Mouse (Mus musculus): ENCODE measurements around the gene 4921539E11Rik. TPM values are rescaled to one million over a fixed set of nuclear protein-coding genes. Genes with fewer than 3 reads are reported as not detected.

4921539E11Rik gene
- polyA plus RNA-seq, 1 experiment from 2014 or later, result not detected

GRCm38 (mm10) chr4:103249436-103250085, 41.1 kb downstream of the 4921539E11Rik start:
- 71% methylated on average over 6 of the region's 6 CpGs for WGBS
- DNase-seq (ENCODE audit: low spot score) (no peak), ATAC-seq (ENCODE audit: low FRiP score) (no peak)
- Histone ChIP-seq H3K4me2 (replicated peaks) (no peak overlapping the region), H3K9me3 (ENCODE audit: control insufficient read depth, low read length) (no peaks in the 10 kb centered on the region), H3K4me1 (replicated peaks; ENCODE audit: control insufficient read depth, insufficient read depth, low read length) (no peaks in the 10 kb centered on the region), H3K4me3 (replicated peaks; ENCODE audit: low read length) (no peak overlapping the region), H3K27ac (no peak overlapping the region), H3K36me3 (replicated peaks; ENCODE audit: control insufficient read depth, insufficient read depth) (no peaks in the 10 kb centered on the region), H3K27me3 (ENCODE audit: control insufficient read depth, insufficient read depth, low read length) (no peaks in the 10 kb centered on the region), H3K9ac (no peak overlapping the region)

GRCm38 (mm10) chr4:103247813-103248212, 42.9 kb downstream of the 4921539E11Rik start:
- ATAC-seq (ENCODE audit: low FRiP score), result no peak
- Histone ChIP-seq H3K36me3 (replicated peaks; ENCODE audit: control insufficient read depth, insufficient read depth) (no peaks in the 10 kb centered on the region), H3K4me1 (replicated peaks; ENCODE audit: control insufficient read depth, insufficient read depth, low read length) (no peaks in the 10 kb centered on the region), H3K27me3 (ENCODE audit: control insufficient read depth, insufficient read depth, low read length) (no peaks in the 10 kb centered on the region), H3K9ac (no peak overlapping the region), H3K9me3 (ENCODE audit: control insufficient read depth, low read length) (no peaks in the 10 kb centered on the region), H3K4me2 (replicated peaks) (no peak overlapping the region), H3K27ac (no peak overlapping the region), H3K4me3 (replicated peaks; ENCODE audit: low read length) (no peak overlapping the region)
- DNase-seq (ENCODE audit: low spot score), result no peak
- 95% methylated on average over 2 of the region's 2 CpGs for WGBS

GRCm38 (mm10) chr4:103247249-103247648, 43.4 kb downstream of the 4921539E11Rik start:
- Histone ChIP-seq H3K4me2 (replicated peaks) (no peak overlapping the region), H3K9me3 (ENCODE audit: control insufficient read depth, low read length) (no peaks in the 10 kb centered on the region), H3K9ac (no peak overlapping the region), H3K27me3 (ENCODE audit: control insufficient read depth, insufficient read depth, low read length) (no peaks in the 10 kb centered on the region), H3K27ac (no peak overlapping the region), H3K36me3 (replicated peaks; ENCODE audit: control insufficient read depth, insufficient read depth) (no peaks in the 10 kb centered on the region), H3K4me3 (replicated peaks; ENCODE audit: low read length) (no peak overlapping the region), H3K4me1 (replicated peaks; ENCODE audit: control insufficient read depth, insufficient read depth, low read length) (no peaks in the 10 kb centered on the region)
- DNase-seq (ENCODE audit: low spot score) (no peak), ATAC-seq (ENCODE audit: low FRiP score) (no peak)
- 91% methylated on average over 3 of the region's 3 CpGs for WGBS

- no peaks in the 10 kb centered on the region for H3K4me1 ChIP-seq (replicated peaks; ENCODE audit: control insufficient read depth, insufficient read depth, low read length)
- no peaks in the 10 kb centered on the region for H3K9me3 ChIP-seq (ENCODE audit: control insufficient read depth, low read length)
- no peak overlapping the region for H3K27ac ChIP-seq
- H3K36me3 ChIP-seq (replicated peaks; ENCODE audit: control insufficient read depth, insufficient read depth), result no peaks in the 10 kb centered on the region
- H3K9ac ChIP-seq, result no peak overlapping the region
- H3K27me3 ChIP-seq (ENCODE audit: control insufficient read depth, insufficient read depth, low read length), result no peaks in the 10 kb centered on the region
- ATAC-seq (ENCODE audit: low FRiP score) (no peak), DNase-seq (ENCODE audit: low spot score) (no peak)
- no peak overlapping the region for H3K4me2 ChIP-seq (replicated peaks)
- 30% methylated on average over 2 of the region's 2 CpGs for WGBS
- no peak overlapping the region for H3K4me3 ChIP-seq (replicated peaks; ENCODE audit: low read length)
These were observed 58.5 kb downstream of the 4921539E11Rik start for GRCm38 (mm10) chr4:103232156-103232555.

- WGBS, result 45% methylated on average over 9 of the region's 9 CpGs
- Histone ChIP-seq H3K4me3 (replicated peaks; ENCODE audit: low read length) (no peak overlapping the region), H3K4me2 (replicated peaks) (no peak overlapping the region), H3K27ac (no peak overlapping the region), H3K4me1 (replicated peaks; ENCODE audit: control insufficient read depth, insufficient read depth, low read length) (no peaks in the 10 kb centered on the region), H3K9me3 (ENCODE audit: control insufficient read depth, low read length) (no peaks in the 10 kb centered on the region), H3K9ac (no peak overlapping the region), H3K36me3 (replicated peaks; ENCODE audit: control insufficient read depth, insufficient read depth) (no peaks in the 10 kb centered on the region), H3K27me3 (ENCODE audit: control insufficient read depth, insufficient read depth, low read length) (no peaks in the 10 kb centered on the region)
- ATAC-seq (ENCODE audit: low FRiP score), result no peak
- DNase-seq (ENCODE audit: low spot score), result no peak
These were observed 67.8 kb downstream of the 4921539E11Rik start for GRCm38 (mm10) chr4:103222854-103223253.

GRCm38 (mm10) chr4:103221789-103222188, 68.9 kb downstream of the 4921539E11Rik start:
- DNase-seq (ENCODE audit: low spot score) (no peak), ATAC-seq (ENCODE audit: low FRiP score) (no peak)
- Histone ChIP-seq H3K36me3 (replicated peaks; ENCODE audit: control insufficient read depth, insufficient read depth) (no peaks in the 10 kb centered on the region), H3K9me3 (ENCODE audit: control insufficient read depth, low read length) (no peaks in the 10 kb centered on the region), H3K27me3 (ENCODE audit: control insufficient read depth, insufficient read depth, low read length) (no peaks in the 10 kb centered on the region), H3K4me1 (replicated peaks; ENCODE audit: control insufficient read depth, insufficient read depth, low read length) (no peaks in the 10 kb centered on the region), H3K4me3 (replicated peaks; ENCODE audit: low read length) (no peak overlapping the region), H3K27ac (no peak overlapping the region), H3K4me2 (replicated peaks) (no peak overlapping the region), H3K9ac (no peak overlapping the region)
- 85% methylated on average over 6 of the region's 6 CpGs for WGBS

GRCm38 (mm10) chr4:103219011-103219410, 71.7 kb downstream of the 4921539E11Rik start:
- Histone ChIP-seq H3K27me3 (ENCODE audit: control insufficient read depth, insufficient read depth, low read length) (no peaks in the 10 kb centered on the region), H3K4me2 (replicated peaks) (no peak overlapping the region), H3K4me1 (replicated peaks; ENCODE audit: control insufficient read depth, insufficient read depth, low read length) (no peaks in the 10 kb centered on the region), H3K27ac (0 out of 2 replicates have a peak overlapping the region, but pooled peaks have one; percentile 14), H3K36me3 (replicated peaks; ENCODE audit: control insufficient read depth, insufficient read depth) (no peaks in the 10 kb centered on the region), H3K4me3 (replicated peaks; ENCODE audit: low read length) (no peak overlapping the region), H3K9me3 (ENCODE audit: control insufficient read depth, low read length) (no peaks in the 10 kb centered on the region), H3K9ac (no peak overlapping the region)
- DNase-seq (ENCODE audit: low spot score) (no peak), ATAC-seq (ENCODE audit: low FRiP score) (no peak)
- WGBS, result 70% methylated on average over 5 of the region's 5 CpGs

- Histone ChIP-seq H3K27ac (no peak overlapping the region), H3K4me2 (replicated peaks) (no peak overlapping the region), H3K27me3 (ENCODE audit: control insufficient read depth, insufficient read depth, low read length) (no peaks in the 10 kb centered on the region), H3K36me3 (replicated peaks; ENCODE audit: control insufficient read depth, insufficient read depth) (0 out of 2 replicates have a peak, but pooled peaks cover 3% of the 10 kb centered on the region), H3K9ac (no peak overlapping the region), H3K4me1 (replicated peaks; ENCODE audit: control insufficient read depth, insufficient read depth, low read length) (peaks cover 18% of the 10 kb centered on the region), H3K9me3 (ENCODE audit: control insufficient read depth, low read length) (no peaks in the 10 kb centered on the region), H3K4me3 (replicated peaks; ENCODE audit: low read length) (no peak overlapping the region)
- no peak for ATAC-seq (ENCODE audit: low FRiP score)
- no peak for DNase-seq (ENCODE audit: low spot score)
- WGBS, result 84% methylated on average over 6 of the region's 6 CpGs
These were observed 74.6 kb downstream of the 4921539E11Rik start for GRCm38 (mm10) chr4:103216046-103216445.

- WGBS, result 4% methylated on average over 41 of the region's 70 CpGs
- no peaks in the 10 kb centered on the region for H3K9me3 ChIP-seq (ENCODE audit: control insufficient read depth, low read length)
- H3K27ac ChIP-seq, result peak within 1 kb of the TSS; percentile 99
- H3K27me3 ChIP-seq (ENCODE audit: control insufficient read depth, insufficient read depth, low read length), result no peaks in the 10 kb centered on the region
- ATAC-seq (ENCODE audit: low FRiP score) (peak; percentile 95), DNase-seq (ENCODE audit: low spot score) (peak; percentile 84)
- peak within 1 kb of the TSS; percentile 80 for H3K4me2 ChIP-seq (replicated peaks)
- peaks cover 5% of the 10 kb centered on the region; the same call in 1 of the 2 replicates for H3K36me3 ChIP-seq (replicated peaks; ENCODE audit: control insufficient read depth, insufficient read depth)
- peaks cover 18% of the 10 kb centered on the region for H3K4me1 ChIP-seq (replicated peaks; ENCODE audit: control insufficient read depth, insufficient read depth, low read length)
- H3K9ac ChIP-seq, result peak within 1 kb of the TSS; percentile 99
- peak within 1 kb of the TSS; percentile 97 for H3K4me3 ChIP-seq (replicated peaks; ENCODE audit: low read length)
These were observed 75.5 kb downstream of the 4921539E11Rik start, which contains the start of gene Slc35d1 for GRCm38 (mm10) chr4:103214925-103215820. Gene Slc35d1 (minus strand): TSS chr4:103215164.
